Mouse (Mus musculus): ENCODE data around the gene Cr1l.

Cr1l gene

DNA sequence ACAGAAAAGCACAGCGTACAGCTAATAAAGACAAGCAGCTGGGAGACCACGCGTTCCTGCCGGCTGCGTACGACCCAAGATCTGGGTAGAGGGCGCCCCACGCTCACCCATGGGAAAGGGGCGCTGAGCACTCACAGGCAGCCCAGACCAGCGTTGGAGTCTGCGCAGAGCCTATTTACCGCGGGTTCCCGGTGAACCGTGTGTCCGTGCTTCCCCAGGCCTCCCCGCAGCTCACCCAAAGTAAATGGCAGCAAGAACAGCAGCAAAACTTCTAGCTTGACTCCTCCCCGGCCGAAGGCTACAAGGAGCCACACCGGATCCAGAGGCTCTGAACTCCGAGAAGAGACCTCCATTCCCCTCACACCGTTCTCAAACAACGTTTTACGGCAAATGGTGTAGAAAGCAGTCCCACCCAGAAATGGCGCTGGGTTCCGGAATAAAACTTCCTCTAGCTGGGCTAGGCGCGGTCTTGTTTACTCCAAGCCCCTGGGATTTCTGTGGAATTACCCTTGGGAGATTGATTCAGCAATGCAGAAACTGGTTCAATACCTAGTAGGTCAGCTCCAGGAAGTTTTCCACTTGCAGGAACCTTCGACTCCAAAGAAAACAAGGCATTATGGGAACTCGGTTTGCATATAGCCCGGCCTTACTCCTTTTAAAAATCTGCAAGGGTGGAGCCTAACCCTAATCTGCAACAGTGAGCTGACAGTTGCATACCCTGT lies at the start of gene Cr1l:
Cr1l (minus strand) TSS at position 634 of the 722 bp plus-strand sequence.
- peak; percentile 59 for DNase-seq (ENCODE audit: low read depth, low spot score)

DNA sequence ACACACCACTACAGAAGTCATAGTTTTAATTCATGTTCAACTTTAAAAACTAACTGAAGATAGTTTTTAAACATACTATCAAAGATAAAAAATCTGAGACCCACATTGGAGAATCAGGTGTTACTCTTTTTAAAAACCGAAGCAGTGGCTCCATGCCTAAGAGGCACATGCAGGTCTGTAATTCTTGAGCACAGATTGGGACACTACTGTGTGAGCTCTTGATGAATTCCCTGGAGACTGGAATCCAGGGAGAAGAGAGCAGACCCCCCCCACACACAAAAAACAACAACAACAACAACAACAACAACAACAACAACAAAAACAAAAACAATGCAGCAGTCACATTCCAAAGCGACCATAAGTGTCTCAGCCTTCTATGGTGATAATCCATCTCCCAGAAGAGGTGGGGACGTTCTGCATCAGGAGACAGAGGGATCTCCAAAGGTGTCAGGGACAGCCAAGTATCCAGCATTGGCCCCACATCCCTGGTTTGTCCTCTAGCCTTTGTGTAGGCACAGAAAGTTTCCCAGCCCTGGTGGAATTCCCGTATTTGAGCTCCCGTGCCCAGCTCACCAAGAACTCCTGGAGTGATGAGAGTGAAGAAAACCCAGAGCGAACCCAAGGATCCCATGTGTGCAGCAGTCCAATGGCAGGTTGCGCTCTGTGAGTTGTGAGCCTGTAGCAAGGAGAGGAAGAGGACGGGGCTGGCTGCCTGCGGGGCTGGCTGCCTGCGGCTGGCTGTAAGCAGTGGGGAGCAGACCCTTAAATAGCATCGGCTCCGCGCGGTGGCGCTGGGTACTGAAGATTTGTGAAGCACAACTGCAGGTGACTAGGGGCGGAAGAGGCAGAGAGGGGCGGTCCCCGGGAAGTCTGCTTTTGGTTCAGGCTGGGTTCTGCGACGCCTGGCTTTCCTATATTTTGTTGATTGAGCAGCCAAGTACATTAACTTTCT lies 44.9 kb upstream of the Cr1l start, which contains the start of gene Cr2:
Cr2 (minus strand) TSS at position 737 of the 952 bp plus-strand sequence.
- DNase-seq (ENCODE audit: low read depth, low spot score) = peak; percentile 80

DNA sequence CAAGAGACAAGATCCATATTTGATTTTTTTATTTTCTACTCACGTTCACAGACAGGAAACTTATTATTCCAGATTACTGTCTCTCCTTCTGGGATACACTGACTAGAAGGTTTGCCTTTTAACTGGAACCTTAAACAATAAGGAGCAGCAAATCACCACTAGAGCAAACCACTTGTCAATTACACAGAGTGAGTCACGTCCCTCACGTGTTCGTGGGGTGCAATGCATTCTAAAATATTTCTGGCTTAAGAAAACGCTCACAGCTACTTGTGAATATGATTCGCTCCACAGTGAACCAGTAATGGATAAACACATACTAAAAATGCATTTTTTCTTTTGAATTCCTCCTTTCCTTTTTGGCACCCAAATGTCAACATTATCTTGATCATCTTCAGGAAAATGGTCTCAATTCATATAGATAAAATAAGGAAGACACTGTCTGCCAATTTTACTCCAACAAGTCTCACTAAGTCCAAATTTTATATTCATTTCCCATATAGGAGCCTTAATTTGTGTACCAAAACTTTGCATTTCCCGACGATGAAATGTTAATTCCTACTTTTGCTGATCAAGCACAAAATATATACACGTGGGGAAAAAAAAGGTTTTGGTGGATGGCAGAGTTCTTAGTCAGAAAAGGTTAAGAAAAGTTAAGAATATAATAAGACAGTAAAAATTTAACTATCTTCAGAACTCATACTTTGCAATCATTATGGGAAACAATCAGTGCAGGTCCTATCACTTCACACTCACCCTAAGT lies 33.8 kb upstream of the Cr1l start:
- DNase-seq (ENCODE audit: low read depth, low spot score) = no peak

DNA sequence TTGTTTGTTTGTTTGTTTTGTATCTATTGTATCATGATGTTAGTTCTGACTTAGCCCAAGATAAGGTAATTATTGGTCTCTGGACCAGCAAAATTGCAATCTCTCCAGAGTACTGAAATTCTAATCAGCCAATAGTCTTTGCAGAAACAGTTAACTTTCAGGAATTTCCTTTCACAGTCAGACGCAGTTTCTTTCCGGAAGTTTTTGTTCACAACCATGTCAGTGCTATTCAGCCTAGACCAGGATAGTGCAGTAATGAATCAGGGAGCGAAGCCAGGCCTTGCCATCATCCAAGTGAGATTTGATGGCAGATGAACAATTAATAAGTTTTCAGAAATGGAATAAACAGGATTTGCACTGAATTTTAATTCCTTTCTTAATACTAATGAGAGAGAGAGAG lies 684 bp upstream of the Cr1l start:
- no peak for DNase-seq (ENCODE audit: low read depth, low spot score)

- DNase-seq (ENCODE audit: low read depth, low spot score) = no peak
These were observed 259 bp upstream of the Cr1l start for GRCm38 (mm10) chr1:195131675-195132015.

DNA sequence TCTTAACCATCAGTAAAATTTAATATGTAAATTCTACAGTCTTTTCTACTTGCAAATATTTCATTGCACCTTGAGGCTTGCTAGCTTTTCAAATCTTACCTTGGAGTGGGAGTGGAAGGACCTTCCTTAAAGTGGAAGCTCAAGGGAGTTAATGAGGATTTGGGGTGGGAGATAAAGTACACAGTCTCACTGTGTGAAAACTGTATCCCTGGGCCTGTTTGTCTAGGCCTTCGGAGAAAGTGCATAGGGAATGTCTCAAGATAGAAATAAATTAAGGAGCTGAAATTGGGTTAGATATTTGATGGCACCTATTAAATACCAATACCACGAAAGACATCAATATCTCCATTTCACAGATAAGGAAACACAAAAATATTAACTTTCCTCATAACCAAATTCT lies 907 bp downstream of the Cr1l start:
- DNase-seq (ENCODE audit: low read depth, low spot score) = no peak

- DNase-seq (ENCODE audit: low read depth, low spot score) = no peak
These were observed 1.5 kb downstream of the Cr1l start for GRCm38 (mm10) chr1:195129867-195130266.

DNA sequence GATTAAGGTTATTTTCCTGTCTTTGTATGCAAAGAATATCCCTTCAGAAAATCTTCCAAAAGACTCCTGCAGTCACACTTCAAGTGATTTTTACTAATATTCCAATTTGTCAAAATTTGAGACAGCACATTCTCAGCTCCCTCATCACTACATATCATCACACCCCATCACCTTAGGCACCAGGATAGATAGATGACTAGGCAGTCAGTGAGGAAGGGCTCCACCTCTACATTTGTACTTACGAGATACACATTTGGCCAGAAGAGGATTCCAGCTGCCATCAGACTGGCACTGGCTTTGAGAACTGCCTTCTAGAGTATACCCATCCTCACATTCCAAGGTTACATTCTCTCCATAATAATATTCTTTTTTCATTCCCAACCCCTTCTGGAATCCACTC lies 17.0 kb downstream of the Cr1l start:
- DNase-seq (ENCODE audit: low read depth, low spot score) = no peak

DNA sequence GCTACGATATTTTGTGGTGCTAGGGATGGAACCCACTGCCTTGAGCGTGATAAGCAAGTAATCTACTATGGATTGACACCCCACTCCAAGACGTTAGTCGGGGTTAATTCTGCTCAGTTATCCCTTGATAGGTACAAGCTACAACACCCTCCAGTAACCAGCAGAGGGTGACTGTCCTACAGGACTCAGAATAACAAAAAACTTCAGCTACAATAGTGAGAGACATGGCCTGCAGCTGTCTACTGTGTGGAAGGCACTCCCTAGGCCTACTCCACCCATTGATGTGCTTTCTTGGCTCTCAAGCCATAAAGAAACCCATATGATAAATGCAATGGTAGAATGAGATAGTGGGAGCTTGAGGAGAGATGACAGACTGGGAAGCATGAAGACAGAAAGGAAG lies 17.8 kb downstream of the Cr1l start:
- no peak for DNase-seq (ENCODE audit: low read depth, low spot score)

- no peak for DNase-seq (ENCODE audit: low read depth, low spot score)
These were observed 30.7 kb downstream of the Cr1l start for GRCm38 (mm10) chr1:195100693-195101092.

GRCm38 (mm10) chr1:195098004-195098403 lies 33.4 kb downstream of the Cr1l start:
- DNase-seq (ENCODE audit: low read depth, low spot score) = no peak

DNA sequence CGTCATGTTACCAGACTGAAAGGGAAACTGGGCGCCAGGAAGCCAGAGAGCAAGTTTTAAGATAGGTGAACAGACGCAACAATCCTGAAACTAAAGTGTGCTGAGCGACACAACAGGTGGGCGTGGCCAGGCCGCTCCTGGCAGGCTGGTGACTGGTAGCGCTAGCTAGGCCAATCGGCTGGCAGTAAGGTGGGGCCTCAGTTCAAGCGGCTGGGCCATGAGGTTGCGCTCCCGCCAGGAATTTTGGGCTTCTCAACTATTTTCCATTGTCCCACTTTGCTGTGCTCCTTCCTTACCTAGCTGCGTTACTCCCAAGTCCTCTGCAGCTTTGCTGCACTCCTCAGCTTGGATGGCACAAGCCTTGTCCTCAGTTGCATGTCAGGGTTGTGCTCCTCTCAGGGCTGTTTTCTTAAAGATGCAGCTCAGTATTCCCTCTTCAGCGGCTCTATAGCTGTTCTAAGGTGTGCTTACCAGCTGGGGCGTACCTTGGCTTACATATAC lies 39.1 kb downstream of the Cr1l start, which contains the start of gene Cd46:
Cd46 (minus strand) TSS at position 30 of the 501 bp plus-strand sequence.
- DNase-seq (ENCODE audit: low read depth, low spot score) = peak; percentile 49

GRCm38 (mm10) chr1:195091699-195092219 lies 39.6 kb downstream of the Cr1l start:
- no peak for DNase-seq (ENCODE audit: low read depth, low spot score)

GRCm38 (mm10) chr1:195082142-195082541 lies 49.2 kb downstream of the Cr1l start:
- no peak for DNase-seq (ENCODE audit: low read depth, low spot score)
